Comparison of ENCODE assay signal across 11 mouse cellular contexts in genomic region chr8:74557539-74558464, GRCm38 (mm10).
DNase-seq lines count a peak whose midpoint lies in the region; ATAC-seq and TF ChIP-seq lines count a peak whose summit lies in the region.
"Had no signal": no experiment of that assay in that cellular context is flagged by ENCODE, and none has a peak within 500 bp of the region (broad histone marks: within the 10 kb centered on the region; RNA-seq: fewer than 3 reads in every experiment).

No protein-coding gene starts in this region.

- no peaks in the 10 kb centered on the region; the same call in none of the 2 replicates for H3K4me1 ChIP-seq in intestine, embryonic 14.5 days (replicated peaks; ENCODE audit: control insufficient read depth, insufficient read depth, low read length)
- H3K4me1 ChIP-seq in intestine, postnatal 0 days (replicated peaks; ENCODE audit: control insufficient read depth, insufficient read depth, low read length): no peaks in the 10 kb centered on the region
- H3K4me1 ChIP-seq in stomach, embryonic 14.5 days (ENCODE audit: control insufficient read depth, insufficient read depth, low read length): no peaks in the 10 kb centered on the region
- H3K4me1 ChIP-seq in stomach, postnatal 0 days (replicated peaks; ENCODE audit: control insufficient read depth, insufficient read depth): no peaks in the 10 kb centered on the region
- H3K4me1 ChIP-seq in kidney, embryonic 16.5 days (ENCODE audit: insufficient read depth, low read length): 0 out of 2 replicates have a peak, but pooled peaks cover 11% of the 10 kb centered on the region
- H3K4me1 ChIP-seq: heart, embryonic 15.5 days had no signal

- 33% methylated on average over 5 of the region's 5 CpGs for WGBS in intestine, embryonic 14.5 days
- 58% methylated on average over 5 of the region's 5 CpGs for WGBS in intestine, postnatal 0 days
- WGBS in stomach, embryonic 14.5 days: 35% methylated on average over 5 of the region's 5 CpGs
- WGBS in stomach, postnatal 0 days: 30% methylated on average over 5 of the region's 5 CpGs
- 14% methylated on average over 5 of the region's 5 CpGs for WGBS in kidney, embryonic 16.5 days

- TF ChIP-seq EP300 in stomach, postnatal 0 days (optimal IDR thresholded peaks at IDR 0.05): no peak

- H3K4me3 ChIP-seq in intestine, embryonic 14.5 days (ENCODE audit: low read depth, low read length): no peak overlapping the region
- no peak overlapping the region for H3K4me3 ChIP-seq in intestine, postnatal 0 days (ENCODE audit: low read depth, low read length)
- no peak overlapping the region for H3K4me3 ChIP-seq in stomach, embryonic 14.5 days (ENCODE audit: low read depth, low read length)
- no peak overlapping the region for H3K4me3 ChIP-seq in stomach, postnatal 0 days (ENCODE audit: low read depth, low read length)
- H3K4me3 ChIP-seq in kidney, embryonic 16.5 days (ENCODE audit: low read length): no peak overlapping the region
- H3K4me3 ChIP-seq: heart, embryonic 15.5 days had no signal

- no peak overlapping the region for H3K9ac ChIP-seq in intestine, embryonic 14.5 days (ENCODE audit: low read length)
- no peak overlapping the region for H3K9ac ChIP-seq in intestine, postnatal 0 days (ENCODE audit: low read depth, low read length)
- no peak overlapping the region for H3K9ac ChIP-seq in stomach, embryonic 14.5 days (replicated peaks; ENCODE audit: low read depth, low read length)
- H3K9ac ChIP-seq in stomach, postnatal 0 days (ENCODE audit: low read length): no peak overlapping the region
- H3K9ac ChIP-seq in kidney, embryonic 16.5 days (replicated peaks; ENCODE audit: low read length): no peak overlapping the region
- H3K9ac ChIP-seq: heart, embryonic 15.5 days had no signal

- H3K27ac ChIP-seq in intestine, embryonic 14.5 days (ENCODE audit: low read depth): no peak overlapping the region
- no peak overlapping the region for H3K27ac ChIP-seq in intestine, postnatal 0 days (ENCODE audit: low read depth, low read length)
- H3K27ac ChIP-seq in stomach, embryonic 14.5 days (ENCODE audit: low read length): no peak overlapping the region
- H3K27ac ChIP-seq in stomach, postnatal 0 days (replicated peaks): no peak overlapping the region
- no peak overlapping the region for H3K27ac ChIP-seq in kidney, embryonic 16.5 days (ENCODE audit: low read length)
- H3K27ac ChIP-seq: heart, embryonic 15.5 days; macrophage had no signal

- no peaks in the 10 kb centered on the region for H3K9me3 ChIP-seq in intestine, embryonic 14.5 days (ENCODE audit: control insufficient read depth, low read length)
- no peaks in the 10 kb centered on the region for H3K9me3 ChIP-seq in intestine, postnatal 0 days (ENCODE audit: control insufficient read depth)
- H3K9me3 ChIP-seq in stomach, embryonic 14.5 days (ENCODE audit: control insufficient read depth, low read depth, low read length): no peaks in the 10 kb centered on the region
- H3K9me3 ChIP-seq in stomach, postnatal 0 days (ENCODE audit: control insufficient read depth, low read length): no peaks in the 10 kb centered on the region
- no peaks in the 10 kb centered on the region for H3K9me3 ChIP-seq in kidney, embryonic 16.5 days (ENCODE audit: low read length)
- H3K9me3 ChIP-seq: heart, embryonic 15.5 days had no signal

- 0 out of 2 replicates have a peak, but pooled peaks have one; percentile 50 for ATAC-seq in intestine, embryonic 14.5 days (replicated peaks; ENCODE audit: low FRiP score, low TSS enrichment, low read depth)
- no peak for ATAC-seq in intestine, postnatal 0 days
- ATAC-seq in stomach, embryonic 14.5 days (ENCODE audit: insufficient number of reproducible peaks, insufficient read depth, low FRiP score, low read depth): 0 out of 2 replicates have a peak, but pooled peaks have one; percentile 56
- no peak for ATAC-seq in stomach, postnatal 0 days (ENCODE audit: low FRiP score, low TSS enrichment)
- peak; percentile 53 for ATAC-seq in kidney, embryonic 16.5 days (ENCODE audit: low FRiP score, low TSS enrichment)

- H3K27me3 ChIP-seq in intestine, embryonic 14.5 days (replicated peaks; ENCODE audit: control insufficient read depth, insufficient read depth, low read length): no peaks in the 10 kb centered on the region
- no peaks in the 10 kb centered on the region for H3K27me3 ChIP-seq in intestine, postnatal 0 days (replicated peaks; ENCODE audit: control insufficient read depth, insufficient read depth, low read length)
- no peaks in the 10 kb centered on the region for H3K27me3 ChIP-seq in stomach, embryonic 14.5 days (ENCODE audit: control insufficient read depth, insufficient read depth, low read length)
- no peaks in the 10 kb centered on the region for H3K27me3 ChIP-seq in stomach, postnatal 0 days (ENCODE audit: control insufficient read depth, insufficient read depth, low read length)
- H3K27me3 ChIP-seq in kidney, embryonic 16.5 days (ENCODE audit: insufficient read depth, low read length): no peaks in the 10 kb centered on the region
- H3K27me3 ChIP-seq: heart, embryonic 15.5 days had no signal

- H3K36me3 ChIP-seq in intestine, embryonic 14.5 days (ENCODE audit: control insufficient read depth, insufficient read depth, low read length): no peaks in the 10 kb centered on the region
- H3K36me3 ChIP-seq in intestine, postnatal 0 days (ENCODE audit: control insufficient read depth, insufficient read depth): no peaks in the 10 kb centered on the region
- no peaks in the 10 kb centered on the region for H3K36me3 ChIP-seq in stomach, embryonic 14.5 days (ENCODE audit: control insufficient read depth, insufficient read depth, low read length)
- no peaks in the 10 kb centered on the region for H3K36me3 ChIP-seq in stomach, postnatal 0 days (ENCODE audit: control insufficient read depth, insufficient read depth, low read length)
- H3K36me3 ChIP-seq in kidney, embryonic 16.5 days (ENCODE audit: insufficient read depth, low read length): no peaks in the 10 kb centered on the region
- H3K36me3 ChIP-seq: heart, embryonic 15.5 days had no signal

- intact Hi-C loops in gastrocnemius, postnatal 36 days (cut with DNase I): no loop called here

- H3K4me2 ChIP-seq in intestine, embryonic 14.5 days (ENCODE audit: low read length): no peak overlapping the region
- H3K4me2 ChIP-seq in intestine, postnatal 0 days (replicated peaks; ENCODE audit: low read depth): no peak overlapping the region
- H3K4me2 ChIP-seq in stomach, embryonic 14.5 days (replicated peaks; ENCODE audit: low read depth, low read length): no peak overlapping the region
- H3K4me2 ChIP-seq in stomach, postnatal 0 days (replicated peaks; ENCODE audit: low read depth): no peak overlapping the region
- H3K4me2 ChIP-seq in kidney, embryonic 16.5 days (replicated peaks; ENCODE audit: low read depth, low read length): no peak overlapping the region
- H3K4me2 ChIP-seq: heart, embryonic 15.5 days had no signal

- DNase-seq in intestine, embryonic 14.5 days (ENCODE audit: low spot score): no peak
- no peak for DNase-seq in stomach, postnatal 0 days (ENCODE audit: low spot score)
- DNase-seq in gastrocnemius, postnatal 36 days: no peak
- no peak for DNase-seq in c-Kit-positive CD71-positive TER-119-positive erythroid progenitor cells, embryonic 14.5 days (ENCODE audit: low spot score)
- DNase-seq: cerebellum, postnatal 36 days; thymus, postnatal 36 days had no signal

- no peak for TF ChIP-seq CTCF in intestine, postnatal 0 days (IDR thresholded peaks at IDR 0.05; ENCODE audit: low read depth)
- TF ChIP-seq CTCF in stomach, postnatal 0 days (IDR thresholded peaks at IDR 0.05; ENCODE audit: low read depth): no peak

Comparison
In these comparisons a context has a peak if more than half of its experiments do, and no peak if none do; other contexts are left out.
1. ATAC-seq: peak in intestine, embryonic 14.5 days (single experiment), stomach, embryonic 14.5 days (single experiment) and kidney, embryonic 16.5 days (single experiment); none in intestine, postnatal 0 days (single experiment) and stomach, postnatal 0 days (single experiment).